Mouse (Mus musculus) fat pad, adult 2 months (tissue): ENCODE measurements at regions not wholly inside any gene's neighbourhood (a gene's known extent, or its start where the extent isn't known, plus 50 kb on each side); places are given as distances from the start of the nearest gene placed in this dataset.

Source experiments
- DNase-seq: peaks from one replicate; pipeline ENCODE4 v3.0.0-alpha.2; 2011; ENCODE audit warnings: low read depth, low spot score; ENCODE audit errors: extremely low read depth

DNA sequence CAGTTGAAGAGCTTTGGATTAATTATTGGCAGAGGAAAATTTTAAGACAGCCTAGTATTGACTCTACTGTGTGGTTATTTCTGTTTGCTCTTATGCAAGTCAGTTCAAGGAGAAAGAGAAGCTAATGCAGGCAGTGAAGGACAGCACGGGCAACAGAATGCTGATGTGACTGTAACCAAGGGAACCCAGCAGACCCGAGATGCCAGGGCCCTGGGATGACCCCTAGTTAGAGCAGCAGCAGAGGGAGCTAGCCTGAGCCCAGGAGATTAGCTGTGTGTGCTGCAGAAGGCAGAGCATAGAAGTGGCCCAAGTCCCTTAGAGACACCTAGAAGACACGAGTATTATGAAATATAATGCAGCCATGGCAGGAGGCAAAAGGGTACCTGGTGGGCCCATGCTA, 223.7 kb upstream of the Pfn2 start:
- no peak for DNase-seq

DNA sequence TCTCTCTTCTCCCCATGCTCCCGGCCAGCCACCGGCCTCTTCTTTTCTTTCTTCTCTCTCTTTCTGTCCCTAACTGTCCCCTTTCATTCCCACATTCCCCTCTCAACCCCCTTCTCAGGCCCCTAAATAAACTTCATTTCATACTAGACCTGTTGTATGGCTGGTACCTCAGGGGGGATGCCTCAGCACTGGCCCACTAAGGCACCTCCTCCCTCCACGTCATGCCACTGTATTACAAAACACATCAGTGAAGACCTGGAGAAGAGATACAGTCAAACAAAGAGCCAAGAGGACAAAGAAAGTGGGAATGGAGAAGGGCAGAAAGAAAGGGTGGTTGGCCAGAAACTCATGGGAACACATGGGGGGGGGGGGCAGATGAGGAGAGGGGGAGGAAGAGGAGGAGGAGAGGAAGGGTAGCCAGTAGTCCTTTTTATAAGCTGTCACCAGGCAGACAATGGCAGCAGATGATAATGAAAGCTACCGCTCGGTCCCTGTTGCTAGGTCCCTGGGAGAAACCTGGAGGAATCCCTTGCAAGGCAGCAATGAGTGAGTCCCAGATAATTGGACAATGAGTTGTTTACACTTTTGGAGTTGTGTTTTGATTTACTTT, 224.5 kb upstream of the Pfn2 start:
- no peak for DNase-seq

DNA sequence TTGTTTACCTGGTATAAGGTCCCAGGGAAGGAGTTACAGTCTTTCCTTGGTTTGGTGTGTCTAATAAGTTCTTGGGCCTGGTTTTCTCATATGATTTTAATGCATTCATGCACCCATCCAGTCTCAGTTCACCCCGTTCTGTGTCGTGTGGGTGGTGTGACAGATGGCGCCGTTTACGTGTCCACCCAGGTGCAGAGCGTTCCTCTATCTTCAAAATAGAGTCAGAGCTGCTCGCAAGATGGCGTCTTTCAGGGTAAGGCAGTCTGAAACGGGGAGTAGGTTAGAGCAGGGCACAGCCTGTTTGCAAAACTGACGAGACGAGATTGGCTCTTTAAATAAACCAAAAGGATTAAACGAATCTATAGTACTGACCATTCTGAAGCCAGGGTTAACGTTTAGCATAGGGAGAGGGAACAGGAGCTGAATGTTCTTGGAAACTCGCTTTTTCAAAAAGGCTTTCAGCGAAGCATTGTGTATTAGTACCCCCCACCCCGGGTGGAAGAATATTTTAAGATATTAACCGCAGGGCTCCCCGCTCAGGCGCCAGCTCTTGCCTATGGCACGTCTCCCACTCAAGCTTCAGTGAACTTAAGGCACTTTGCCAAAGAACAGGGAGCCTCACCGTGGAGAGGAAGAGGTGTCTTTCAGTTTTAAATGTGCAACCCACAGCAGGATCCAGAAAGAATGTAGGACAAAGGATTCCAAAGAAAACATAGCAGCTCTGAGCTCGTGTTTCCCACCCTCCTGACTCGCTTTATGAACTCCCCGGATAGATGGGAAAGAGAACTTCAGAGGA, 241.7 kb upstream of the Pfn2 start:
- DNase-seq = no peak

DNA sequence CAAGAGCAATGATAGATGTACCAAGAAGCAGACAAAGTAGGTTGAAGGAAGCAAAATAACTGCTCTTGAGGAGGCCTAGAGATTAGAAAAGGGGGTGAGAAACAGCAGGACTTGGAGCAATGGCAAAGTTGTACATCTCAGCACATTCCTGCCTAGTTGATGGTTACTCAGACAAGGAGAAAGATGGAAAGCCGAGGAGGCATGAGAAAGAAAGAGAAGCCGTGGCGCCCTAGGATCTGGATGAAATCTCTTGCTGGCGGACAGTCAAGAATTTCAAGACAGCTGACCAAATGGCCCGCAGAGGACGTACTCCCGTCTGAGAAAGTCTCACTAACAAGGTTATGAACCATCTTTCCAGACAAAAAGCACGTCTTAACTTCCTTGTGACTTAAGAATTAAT, 242.5 kb upstream of the Pfn2 start:
- no peak for DNase-seq

DNA sequence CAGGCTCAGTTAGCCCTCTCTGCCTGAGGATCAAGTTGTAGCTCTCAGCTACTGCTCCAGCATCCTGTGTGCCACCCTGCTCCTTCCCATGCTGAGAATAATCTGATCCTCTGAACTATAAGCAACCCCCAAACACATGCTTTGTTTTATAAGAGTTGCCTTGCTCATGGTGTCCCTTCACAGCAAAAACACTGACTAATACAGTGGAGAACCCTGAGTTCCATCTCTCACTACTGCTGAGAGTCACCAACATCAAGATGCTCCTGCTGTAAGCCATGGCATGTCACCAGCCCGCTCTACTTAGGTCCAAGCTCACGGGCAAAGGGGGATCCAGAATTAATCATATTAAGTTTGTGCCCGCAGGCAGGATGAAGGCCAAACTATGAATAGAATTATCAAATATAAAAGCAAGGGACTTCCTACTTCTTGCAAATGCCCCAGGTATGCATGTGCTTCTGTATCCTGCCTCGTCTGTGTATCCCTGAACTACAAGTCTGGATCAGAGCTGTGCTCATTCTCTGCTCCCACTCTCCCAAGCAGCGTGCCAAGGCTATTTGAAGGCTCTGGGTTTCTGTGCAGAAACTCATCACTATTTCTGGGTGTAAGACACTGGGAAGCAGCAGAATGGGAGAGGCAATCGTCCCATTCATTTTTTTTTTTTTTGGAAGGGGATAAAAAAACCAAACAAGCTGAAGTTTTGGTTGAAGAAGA, 243.7 kb upstream of the Pfn2 start:
- no peak for DNase-seq

DNA sequence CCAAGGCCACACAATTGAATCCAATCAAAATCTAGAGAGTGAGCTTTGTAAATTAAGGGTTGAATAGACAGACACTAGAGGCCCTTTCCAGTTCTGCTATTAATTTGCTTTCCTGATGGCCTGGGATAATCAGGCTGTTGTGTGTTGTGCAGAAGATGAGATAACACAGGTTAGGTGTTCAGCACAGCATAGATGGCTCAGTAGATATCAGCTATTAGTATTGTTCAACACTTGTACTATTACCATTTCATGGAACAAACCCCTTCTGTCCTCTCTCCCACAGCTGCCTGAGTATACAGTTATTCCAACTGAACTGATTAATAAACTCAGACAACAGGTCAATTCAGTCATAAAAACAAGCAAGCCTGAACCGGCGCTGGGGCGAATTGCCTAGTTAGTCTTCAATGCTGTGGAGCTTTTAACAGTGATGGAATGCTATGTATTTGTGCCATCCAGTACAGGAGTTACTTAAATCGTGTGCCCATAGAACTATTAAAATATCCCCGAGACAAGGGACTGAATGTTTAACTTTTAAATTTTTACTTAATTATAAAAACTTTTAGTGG, 263.1 kb upstream of the Pfn2 start:
- no peak for DNase-seq

DNA sequence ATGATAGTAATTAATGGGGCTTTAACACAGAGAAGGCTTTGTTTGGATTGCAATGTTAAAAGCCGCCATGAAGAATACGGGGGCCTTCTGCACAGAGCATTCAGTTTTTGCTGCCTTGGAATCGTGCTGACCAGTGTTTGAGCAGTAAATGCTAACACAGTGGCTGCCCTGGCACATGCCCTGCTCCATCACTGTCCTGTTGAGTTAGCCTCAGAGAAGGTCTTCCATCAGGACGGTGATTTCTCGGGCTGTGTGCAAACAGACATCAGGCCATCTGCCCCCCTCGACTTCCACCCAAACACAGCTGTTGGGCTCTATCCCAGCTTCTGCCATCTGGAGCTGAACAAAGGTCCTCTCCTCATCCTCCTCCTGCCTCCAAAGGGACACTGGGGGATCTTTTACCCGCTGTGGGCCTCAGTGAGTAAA, 264.6 kb upstream of the Pfn2 start:
- no peak for DNase-seq

DNA sequence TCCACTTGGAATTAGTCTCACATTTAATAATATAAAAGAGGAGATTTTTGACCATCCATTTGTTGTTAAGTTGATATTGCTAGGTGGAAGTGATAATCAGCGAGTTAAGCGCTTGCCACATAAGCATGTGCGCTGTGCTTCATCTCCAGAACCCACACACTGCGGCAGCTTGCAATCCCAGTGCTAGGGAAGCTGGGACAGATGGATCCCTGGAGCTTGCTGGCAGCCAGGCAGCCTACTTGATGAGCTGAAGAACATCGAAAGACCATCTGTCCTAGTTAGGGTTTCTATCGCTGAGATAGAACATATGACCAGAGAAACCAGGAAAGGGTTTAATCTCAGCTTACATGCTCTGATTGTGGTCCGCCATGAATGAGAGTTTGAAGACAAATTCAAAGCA, 266.1 kb upstream of the Pfn2 start:
- no peak for DNase-seq

DNA sequence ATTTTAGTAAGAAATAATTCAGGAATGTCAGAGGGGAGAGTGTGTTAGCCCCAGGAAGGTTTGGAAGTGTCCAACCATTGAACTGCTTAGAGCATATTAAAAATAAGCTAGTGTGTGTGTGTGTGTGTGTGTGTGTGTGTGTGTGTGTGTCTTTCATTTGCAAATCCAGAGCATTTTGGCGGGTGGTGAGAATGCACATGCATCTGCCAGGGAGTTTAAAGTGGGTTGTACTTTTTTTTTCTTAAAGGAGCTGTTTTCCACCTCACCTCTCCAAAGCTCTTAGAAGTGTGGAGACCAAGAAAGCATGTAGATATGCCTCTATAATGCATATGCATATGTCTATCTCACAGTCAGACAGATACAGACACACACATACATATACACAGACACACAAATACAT, 267.6 kb upstream of the Pfn2 start:
- DNase-seq = no peak

DNA sequence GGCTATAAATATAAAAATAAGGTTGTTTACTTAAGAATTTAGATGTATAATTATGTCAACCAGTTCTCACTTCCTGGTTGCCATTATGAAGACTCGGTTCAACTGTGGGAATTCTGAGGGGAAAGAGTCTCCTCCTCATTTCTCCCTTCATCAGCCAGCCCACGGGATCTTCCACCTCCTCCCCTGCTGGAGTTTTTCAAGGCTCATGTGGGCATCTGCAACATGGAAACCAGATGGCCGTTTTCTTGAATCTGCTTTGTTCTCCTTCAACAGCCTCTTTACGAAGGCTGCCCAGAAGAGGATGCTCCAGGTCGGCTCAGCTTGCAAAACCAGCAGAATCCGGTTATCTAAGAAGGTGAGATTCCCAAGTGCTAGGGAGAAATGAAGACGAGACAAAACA, 269.0 kb upstream of the Pfn2 start:
- no peak for DNase-seq

DNA sequence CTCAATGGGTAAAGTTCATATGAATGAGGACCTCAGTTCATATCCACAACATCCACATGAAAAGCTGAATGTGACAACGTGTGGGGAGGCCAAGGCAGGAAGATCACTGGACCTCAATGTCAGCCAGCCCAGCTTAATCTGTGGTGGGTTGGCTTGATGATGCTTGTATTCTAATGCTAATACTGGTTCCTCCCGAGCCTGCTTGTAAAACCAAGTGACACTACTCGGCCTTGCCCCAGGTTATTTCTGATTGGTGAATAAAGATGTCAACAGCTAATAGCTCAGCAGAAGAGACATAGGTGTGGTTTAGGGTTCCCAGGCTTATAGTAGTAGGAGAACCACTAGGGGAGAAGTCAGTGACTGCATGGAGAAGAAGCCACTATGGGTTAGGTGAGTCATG, 272.2 kb upstream of the Pfn2 start:
- DNase-seq = no peak

DNA sequence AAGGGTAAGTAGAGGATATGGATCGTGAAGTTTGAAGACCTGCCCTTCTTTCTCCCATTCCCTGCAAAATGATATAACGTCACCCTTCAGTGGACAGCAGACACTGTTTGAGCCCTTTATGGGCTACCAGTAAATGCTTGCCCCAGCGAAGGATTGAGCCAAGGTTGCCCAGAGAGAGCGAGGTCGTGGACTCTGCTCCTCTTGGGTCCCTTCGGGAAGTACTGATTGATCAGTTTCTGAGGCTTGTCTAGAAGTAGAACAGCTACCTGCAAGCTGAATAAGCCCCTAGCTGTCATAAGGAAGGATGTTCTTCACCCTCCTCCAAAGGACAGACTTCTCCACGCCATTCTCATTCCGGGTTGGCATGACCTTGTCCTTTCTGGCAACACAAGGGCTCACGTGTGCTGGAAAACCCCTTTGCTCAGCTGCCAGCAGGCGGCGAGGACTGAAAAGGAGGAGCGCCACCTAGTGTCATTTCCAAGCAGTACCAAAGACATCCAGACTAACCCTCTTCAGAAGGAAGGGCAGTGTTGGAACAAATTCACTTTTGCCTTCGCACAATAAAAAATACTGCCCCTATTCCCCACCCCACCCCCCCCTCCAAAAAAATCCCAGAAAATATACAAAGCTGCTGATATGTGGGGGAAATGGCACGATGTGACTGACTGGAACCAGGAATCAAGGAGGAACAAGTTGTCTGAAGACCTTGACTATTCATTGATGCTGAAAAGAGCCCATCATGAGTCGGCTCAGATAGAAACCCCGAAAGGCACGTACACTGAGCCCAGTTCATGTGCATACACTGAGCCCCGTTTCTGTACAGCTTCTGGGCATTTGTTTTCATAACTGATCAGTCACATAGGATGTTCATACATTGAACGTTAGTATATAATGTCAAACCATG, 274.8 kb upstream of the Pfn2 start:
- DNase-seq = no peak

DNA sequence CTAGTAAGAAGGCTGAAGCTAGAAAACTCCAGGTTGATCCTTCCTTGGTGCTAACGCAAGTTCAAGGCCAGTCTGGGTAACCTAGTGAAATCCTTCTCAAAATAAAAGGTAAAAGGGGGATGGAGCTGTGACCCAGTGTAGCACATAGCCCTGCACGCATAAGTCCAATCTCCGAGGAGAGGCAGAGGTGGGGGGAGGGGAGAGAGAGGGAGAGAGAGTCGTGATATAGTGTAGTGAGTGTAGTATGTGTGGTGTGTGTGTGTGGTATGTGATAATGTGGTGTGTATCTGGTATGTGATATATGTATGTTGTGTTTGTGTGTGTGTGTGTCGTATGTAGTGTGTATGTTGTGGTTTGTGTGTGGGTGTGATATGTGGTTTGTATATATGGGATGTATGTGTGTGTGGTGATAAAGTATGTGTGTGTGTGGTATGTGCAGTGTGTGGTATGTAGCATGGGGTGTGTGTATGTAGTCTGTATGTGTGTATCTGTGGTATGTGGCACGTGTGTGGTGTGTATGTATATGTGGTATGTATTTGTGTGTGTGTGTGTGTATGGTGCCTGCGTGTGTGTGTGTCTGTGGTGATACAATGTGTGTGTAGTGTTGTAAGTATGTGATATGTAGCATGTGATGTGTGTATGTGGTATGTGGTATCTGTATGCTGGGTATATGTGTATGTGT, 275.7 kb upstream of the Pfn2 start:
- DNase-seq = no peak

DNA sequence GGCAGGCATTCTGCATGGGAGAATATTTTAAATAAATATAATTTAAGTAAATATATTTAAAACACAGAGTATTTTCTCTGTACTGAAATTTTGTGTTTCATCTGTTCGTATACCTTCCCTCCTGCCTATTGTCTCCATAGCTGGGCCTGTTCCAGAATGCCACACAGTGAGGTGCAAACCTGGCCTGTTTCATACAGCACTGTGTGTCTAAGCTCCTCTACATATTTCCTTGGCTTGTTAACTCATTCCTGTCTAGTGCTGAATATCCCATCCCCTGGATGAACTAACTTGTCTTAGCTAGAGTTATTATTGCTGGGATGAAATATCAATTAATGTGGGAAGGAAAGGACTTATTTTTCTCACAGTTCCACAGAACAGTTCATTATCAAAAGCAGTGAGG, 277.0 kb upstream of the Pfn2 start:
- DNase-seq = no peak

DNA sequence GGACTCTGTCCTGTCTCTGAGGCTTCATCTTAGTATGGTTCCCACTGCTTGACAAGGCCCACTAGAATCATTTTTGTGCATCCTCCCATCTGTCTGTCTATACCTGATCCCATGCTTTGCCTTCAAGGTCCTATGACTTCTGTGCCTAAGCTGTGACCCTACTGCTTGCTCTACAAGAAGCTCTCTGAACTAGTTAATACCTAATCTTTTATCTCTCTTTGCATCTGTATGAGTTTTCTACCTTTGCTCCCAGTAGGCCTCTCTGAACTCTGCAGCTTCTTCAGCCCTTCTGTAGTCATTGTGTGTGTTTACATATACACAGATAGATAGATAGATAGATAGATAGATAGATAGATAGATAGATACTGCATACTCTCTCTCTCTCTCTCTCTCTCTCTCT, 279.1 kb upstream of the Pfn2 start:
- no peak for DNase-seq

DNA sequence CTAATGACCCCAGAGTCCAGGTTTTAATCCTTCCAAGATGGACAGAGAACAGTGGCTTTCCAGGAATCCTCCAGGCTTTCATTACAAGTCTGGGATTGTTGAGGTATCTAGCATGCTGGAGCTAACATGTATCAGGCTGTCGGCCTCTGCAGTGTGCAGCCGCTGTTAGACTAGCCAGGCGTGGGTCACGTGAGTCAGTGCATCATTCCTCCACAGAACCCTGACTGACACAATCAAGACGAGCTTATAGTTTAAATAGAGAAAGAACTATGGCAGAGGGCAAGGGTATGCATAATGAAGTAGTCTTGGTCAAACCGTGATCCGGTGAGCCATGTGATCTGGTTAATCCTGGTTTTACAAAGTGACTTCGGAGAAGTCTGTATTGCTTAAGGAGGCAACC, 280.2 kb upstream of the Pfn2 start:
- DNase-seq = no peak

DNA sequence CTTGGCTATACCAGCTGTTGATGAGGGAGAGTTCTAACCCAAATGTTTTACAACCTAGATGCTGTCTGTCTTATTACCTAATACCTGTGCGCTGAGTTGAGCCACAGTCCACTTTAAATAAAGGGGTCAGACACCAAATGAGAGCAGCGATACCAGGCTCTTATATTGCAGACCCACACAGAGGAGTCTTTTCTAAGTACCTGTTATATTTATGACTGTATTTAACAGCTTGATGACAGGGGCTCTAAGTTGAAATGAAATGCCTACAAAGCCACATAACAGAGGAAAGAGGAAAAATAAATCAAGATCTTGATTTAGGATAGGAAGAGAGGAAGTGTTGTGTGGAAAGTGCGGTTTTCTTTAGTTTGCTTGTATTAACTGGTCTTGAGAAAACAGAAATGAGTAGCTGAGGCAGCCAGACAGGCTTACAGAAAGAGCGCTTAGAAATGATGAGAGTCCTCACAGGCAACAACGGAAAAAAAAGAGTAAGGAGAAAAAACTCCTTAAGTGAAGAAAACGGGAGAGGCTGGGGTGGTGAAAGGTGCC, 281.6 kb upstream of the Pfn2 start:
- DNase-seq = no peak

DNA sequence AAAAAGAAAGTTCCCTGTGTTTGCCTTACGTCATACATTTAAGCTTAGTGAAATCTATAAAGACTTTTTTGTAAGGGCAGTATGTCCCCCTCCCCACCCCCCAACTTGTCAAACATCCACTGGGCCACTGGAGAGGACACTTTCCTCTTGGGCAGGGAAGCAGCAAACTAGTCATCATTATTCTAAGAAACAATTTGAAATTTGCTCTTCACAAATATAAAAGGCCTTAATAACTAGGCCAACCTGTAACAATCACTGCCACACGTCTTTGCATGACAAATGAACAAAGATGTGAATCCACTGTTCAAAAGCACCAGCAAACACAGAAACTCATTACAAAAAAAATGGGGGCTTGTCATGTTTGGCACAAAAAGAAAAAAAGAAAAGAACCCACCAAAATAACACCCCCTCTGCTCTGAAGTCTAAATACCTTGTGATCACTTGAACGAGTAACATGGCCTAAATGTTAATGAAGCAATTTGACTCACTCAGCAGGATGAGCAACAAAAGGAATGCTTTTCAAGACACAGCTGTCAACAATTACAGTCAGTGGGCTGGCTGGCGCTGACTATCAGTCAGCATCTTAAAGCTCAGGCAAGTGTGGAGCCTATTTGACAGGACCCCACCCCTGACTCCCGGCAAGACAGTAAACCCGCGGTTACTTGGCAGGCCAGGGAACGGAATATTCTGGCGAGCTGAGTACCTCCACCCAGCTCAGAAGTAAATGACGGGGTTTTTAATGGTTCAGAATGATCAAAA, 278.7 kb upstream of the Tsc22d2 start:
- no peak for DNase-seq
